ENCODE assay signal across 25 mouse cellular contexts in genomic region chr7:81355746-81356145, GRCm38 (mm10).
"Had no signal": no experiment of that assay in that cellular context is flagged by ENCODE, and none has a peak within 500 bp of the region (broad histone marks: within the 10 kb centered on the region; RNA-seq: fewer than 3 reads in every experiment).

No protein-coding gene starts in this region.

- H3K4me2 ChIP-seq: heart, embryonic 11.5 days; heart, embryonic 13.5 days; heart, embryonic 15.5 days; hindbrain, embryonic 12.5 days; hindbrain, embryonic 14.5 days; intestine, embryonic 15.5 days; limb, embryonic 12.5 days; liver, embryonic 11.5 days; liver, embryonic 13.5 days; liver, embryonic 15.5 days had no signal

- H3K9ac ChIP-seq: heart, embryonic 13.5 days; heart, embryonic 15.5 days; hindbrain, embryonic 12.5 days; hindbrain, embryonic 14.5 days; intestine, embryonic 15.5 days; limb, embryonic 12.5 days; liver, embryonic 13.5 days; liver, embryonic 15.5 days had no signal

- H3K36me3 ChIP-seq: heart, embryonic 13.5 days; heart, embryonic 15.5 days; hindbrain, embryonic 10.5 days; hindbrain, embryonic 12.5 days; intestine, embryonic 15.5 days; limb, embryonic 12.5 days; liver, embryonic 13.5 days; liver, embryonic 15.5 days had no signal

- H3K4me1 ChIP-seq: heart, embryonic 13.5 days; heart, embryonic 15.5 days; hindbrain, embryonic 10.5 days; hindbrain, embryonic 12.5 days; intestine, embryonic 15.5 days; liver, embryonic 13.5 days; liver, embryonic 15.5 days had no signal

- H3K9me3 ChIP-seq: heart, embryonic 13.5 days; heart, embryonic 15.5 days; hindbrain, embryonic 10.5 days; hindbrain, embryonic 12.5 days; intestine, embryonic 15.5 days; limb, embryonic 12.5 days; liver, embryonic 13.5 days; liver, embryonic 15.5 days had no signal

- DNase-seq: gastrocnemius, postnatal 14 days; heart, adult 2 months; heart, postnatal 4 days; kidney, adult 18-20 months; kidney, adult 8-10 months; kidney, postnatal 10 days; kidney, postnatal 25 days; kidney, postnatal 4 days; liver; liver, embryonic 13.5 days had no signal

- ATAC-seq: hindbrain, embryonic 16.5 days; inflammation-experienced regulatory T-cells, adult 6 months; intestine, embryonic 15.5 days; intestine, postnatal 0 days had no signal

- H3K27ac ChIP-seq: heart, adult 2 months; heart, embryonic 13.5 days; heart, embryonic 15.5 days; hindbrain, embryonic 10.5 days; hindbrain, embryonic 12.5 days; hindbrain, embryonic 14.5 days; intestine, embryonic 15.5 days; layer of hippocampus, adult 2 months; left cerebral cortex, adult 2 months; limb, embryonic 12.5 days; liver, embryonic 13.5 days; liver, embryonic 15.5 days had no signal

- H3K4me3 ChIP-seq: heart, adult 2 months; heart, embryonic 13.5 days; heart, embryonic 15.5 days; hindbrain, embryonic 10.5 days; hindbrain, embryonic 12.5 days; intestine, embryonic 15.5 days; layer of hippocampus, adult 2 months; left cerebral cortex, adult 2 months; limb, embryonic 12.5 days; liver, embryonic 13.5 days; liver, embryonic 15.5 days had no signal

- H3K27me3 ChIP-seq: hindbrain, embryonic 12.5 days; intestine, embryonic 15.5 days; limb, embryonic 12.5 days had no signal
